ENCODE assay signal across 8 mouse cellular contexts in the genomic region with DNA sequence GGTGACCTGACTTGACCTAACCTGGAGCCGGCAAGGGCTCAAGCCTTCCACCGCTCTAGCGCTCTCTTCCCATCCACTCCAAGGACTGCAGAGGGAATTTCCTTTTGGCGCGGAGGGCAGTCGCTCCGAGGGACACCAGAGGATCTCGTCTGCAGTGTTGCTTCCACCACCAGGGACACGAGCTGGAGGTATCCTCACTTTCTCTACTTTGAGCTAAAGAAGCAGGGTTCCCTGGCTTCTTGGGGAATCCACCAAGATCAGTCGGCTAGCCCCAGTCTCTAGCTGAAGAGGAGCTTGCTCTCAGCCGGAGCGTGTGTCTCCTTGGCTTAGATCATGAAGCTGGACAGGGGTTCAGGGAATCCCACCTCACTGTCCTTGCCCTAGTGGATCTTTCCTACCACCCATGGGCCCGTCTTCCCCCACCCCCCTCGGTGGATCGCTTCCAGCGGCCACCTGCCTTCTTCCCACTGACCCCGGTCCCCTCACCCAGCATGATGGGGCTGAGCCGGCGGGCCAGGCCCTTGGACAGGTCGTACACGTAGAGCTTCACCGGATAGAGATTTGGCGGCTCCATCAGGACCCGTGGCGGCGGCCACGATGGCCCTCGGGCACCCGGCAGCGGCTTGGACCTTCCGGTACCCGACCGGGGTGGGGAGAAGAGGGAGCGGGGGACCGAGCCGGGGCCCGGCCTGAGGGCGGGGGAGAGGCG. TPM values are rescaled to one million over a fixed set of nuclear protein-coding genes. Genes with fewer than 3 reads are reported as not detected.
A peak's percentile ranks its signal among the peaks of the same experiment; 100 is the strongest.
DNase-seq lines count a peak whose midpoint lies in the region; ATAC-seq lines count a peak whose summit lies in the region.

No protein-coding gene starts in this region.

- no peaks in the 10 kb centered on the region for H3K9me3 ChIP-seq in kidney, embryonic 14.5 days (ENCODE audit: control insufficient read depth, low read length)
- H3K9me3 ChIP-seq in liver, embryonic 15.5 days (replicated peaks): no peaks in the 10 kb centered on the region
- no peaks in the 10 kb centered on the region for H3K9me3 ChIP-seq in neural tube, embryonic 11.5 days (ENCODE audit: control insufficient read depth, low read length)

- H3K27ac ChIP-seq in kidney, embryonic 14.5 days (ENCODE audit: low read depth, low read length): peak overlapping the region; percentile 74; the same call in 1 of the 2 replicates
- peak overlapping the region; percentile 86 for H3K27ac ChIP-seq in liver, embryonic 15.5 days (replicated peaks)
- peak overlapping the region; percentile 51 for H3K27ac ChIP-seq in neural tube, embryonic 11.5 days (ENCODE audit: low read depth, low read length)

- H3K27me3 ChIP-seq in kidney, embryonic 14.5 days (ENCODE audit: control insufficient read depth, insufficient read depth, low read length): no peaks in the 10 kb centered on the region
- H3K27me3 ChIP-seq in liver, embryonic 15.5 days: no peaks in the 10 kb centered on the region
- no peaks in the 10 kb centered on the region for H3K27me3 ChIP-seq in neural tube, embryonic 11.5 days (ENCODE audit: control insufficient read depth, insufficient read depth, low read length)

- peaks cover 10% of the 10 kb centered on the region; the same call in 1 of the 2 replicates for H3K4me1 ChIP-seq in kidney, embryonic 14.5 days (ENCODE audit: control insufficient read depth, insufficient read depth, low read length)
- peaks cover 59% of the 10 kb centered on the region for H3K4me1 ChIP-seq in liver, embryonic 15.5 days (replicated peaks)
- H3K4me1 ChIP-seq in neural tube, embryonic 11.5 days (ENCODE audit: control insufficient read depth, insufficient read depth, low read length): peaks cover 6% of the 10 kb centered on the region

- H3K4me3 ChIP-seq in kidney, embryonic 14.5 days (ENCODE audit: low read length): peak overlapping the region; percentile 97
- H3K4me3 ChIP-seq in liver, embryonic 15.5 days (replicated peaks): peak overlapping the region; percentile 85
- peak overlapping the region; percentile 78 for H3K4me3 ChIP-seq in neural tube, embryonic 11.5 days (ENCODE audit: low read depth, low read length)

- DNase-seq in 3T3-L1 (ENCODE audit: low read depth, low spot score) (peak; percentile 68), MN1 (ENCODE audit: low spot score) (peak; percentile 84)
- DNase-seq in cerebellum, postnatal 25 days: peak; percentile 61 to 63
- peak; percentile 9 for DNase-seq in heart, adult 8-10 months (ENCODE audit: low spot score)
- peak; percentile 41 for DNase-seq in neural tube, embryonic 11.5 days (ENCODE audit: low spot score)
- DNase-seq in thymus, postnatal 4 days: peak; percentile 49

- H3K9ac ChIP-seq in kidney, embryonic 14.5 days (ENCODE audit: low read depth, low read length): peak overlapping the region; percentile 85
- peak overlapping the region; percentile 93 for H3K9ac ChIP-seq in liver, embryonic 15.5 days
- peak overlapping the region; percentile 86 for H3K9ac ChIP-seq in neural tube, embryonic 11.5 days (ENCODE audit: low read length)

- peak overlapping the region; percentile 87 for H3K4me2 ChIP-seq in kidney, embryonic 14.5 days (replicated peaks; ENCODE audit: low read depth, low read length)
- H3K4me2 ChIP-seq in liver, embryonic 15.5 days: peak overlapping the region; percentile 91
- peak overlapping the region; percentile 66 for H3K4me2 ChIP-seq in neural tube, embryonic 11.5 days (ENCODE audit: low read depth)

- WGBS in kidney, embryonic 14.5 days: under 1% methylated on average over 39 of the region's 39 CpGs
- under 1% methylated on average over 39 of the region's 39 CpGs for WGBS in liver, embryonic 15.5 days (ENCODE audit: insufficient replicate concordance)
- WGBS in neural tube, embryonic 11.5 days: under 1% methylated on average over 39 of the region's 39 CpGs

- ATAC-seq in kidney, embryonic 14.5 days (ENCODE audit: low FRiP score, low TSS enrichment): peak; percentile 60
- ATAC-seq in liver, embryonic 15.5 days (ENCODE audit: insufficient read depth): peak; percentile 1; the same call in 1 of the 2 replicates
- ATAC-seq in neural tube, embryonic 11.5 days (ENCODE audit: insufficient read depth, low FRiP score, low TSS enrichment): peak; percentile 78

- peaks cover 4% of the 10 kb centered on the region; the same call in 1 of the 2 replicates for H3K36me3 ChIP-seq in kidney, embryonic 14.5 days (ENCODE audit: control insufficient read depth, insufficient read depth, low read length)
- H3K36me3 ChIP-seq in liver, embryonic 15.5 days (replicated peaks): peaks cover 17% of the 10 kb centered on the region
- H3K36me3 ChIP-seq in neural tube, embryonic 11.5 days (ENCODE audit: control insufficient read depth, insufficient read depth, low read length): no peaks in the 10 kb centered on the region

RNA-seq across cellular contexts. Expression of a gene that starts 18.1 kb away (rescaled TPM):
- 10 to 100 TPM; 19.5 to 33.9 (median 28.2) TPM for total RNA-seq in heart, adult 8-10 months (2022)
- polyA plus RNA-seq in kidney, embryonic 14.5 days (2014; fragmentation: Nextera tagmentation; extraction: Ambion mirVana): 18.9 and 33.0 TPM in 2 replicates
- polyA plus RNA-seq in liver, embryonic 15.5 days (2015; fragmentation: Nextera tagmentation; extraction: Ambion mirVana): 10.3 and 11.8 TPM in 2 replicates
- polyA plus RNA-seq in neural tube, embryonic 11.5 days (2014; fragmentation: Nextera tagmentation; extraction: Ambion mirVana): 39.8 and 45.9 TPM in 2 replicates

RNA-seq across cellular contexts. Expression of a gene that starts 27.9 kb away (rescaled TPM):
- total RNA-seq in heart, adult 8-10 months (2022): 10 to 100 TPM; 20.9 to 28.1 (median 26.8) TPM
- 71.9 and 87.6 TPM in 2 replicates for polyA plus RNA-seq in kidney, embryonic 14.5 days (2014; fragmentation: Nextera tagmentation; extraction: Ambion mirVana)
- 50.2 and 51.8 TPM in 2 replicates for polyA plus RNA-seq in liver, embryonic 15.5 days (2015; fragmentation: Nextera tagmentation; extraction: Ambion mirVana)
- 73.2 and 73.8 TPM in 2 replicates for polyA plus RNA-seq in neural tube, embryonic 11.5 days (2014; fragmentation: Nextera tagmentation; extraction: Ambion mirVana)

RNA-seq across cellular contexts. Expression of a gene that starts 31.9 kb away (rescaled TPM):
- total RNA-seq in heart, adult 8-10 months (2022): 10 to 100 TPM; 43.0 to 55.5 (median 51.3) TPM
- polyA plus RNA-seq in kidney, embryonic 14.5 days (2014; fragmentation: Nextera tagmentation; extraction: Ambion mirVana): 342 and 399 TPM in 2 replicates
- polyA plus RNA-seq in liver, embryonic 15.5 days (2015; fragmentation: Nextera tagmentation; extraction: Ambion mirVana): 146 and 148 TPM in 2 replicates
- 283 and 301 TPM in 2 replicates for polyA plus RNA-seq in neural tube, embryonic 11.5 days (2014; fragmentation: Nextera tagmentation; extraction: Ambion mirVana)

RNA-seq across cellular contexts. Expression of a gene that starts 35.2 kb away (rescaled TPM):
- not detected for total RNA-seq in heart, adult 8-10 months (2022)
- not detected in 2 replicates for polyA plus RNA-seq in kidney, embryonic 14.5 days (2014; fragmentation: Nextera tagmentation; extraction: Ambion mirVana)
- not detected in 2 replicates for polyA plus RNA-seq in liver, embryonic 15.5 days (2015; fragmentation: Nextera tagmentation; extraction: Ambion mirVana)
- not detected in 2 replicates for polyA plus RNA-seq in neural tube, embryonic 11.5 days (2014; fragmentation: Nextera tagmentation; extraction: Ambion mirVana)

RNA-seq across cellular contexts. Expression of a gene that starts 43.4 kb away (rescaled TPM):
- not detected for total RNA-seq in heart, adult 8-10 months (2022)
- polyA plus RNA-seq in kidney, embryonic 14.5 days (2014; fragmentation: Nextera tagmentation; extraction: Ambion mirVana): not detected in 2 replicates
- polyA plus RNA-seq in liver, embryonic 15.5 days (2015; fragmentation: Nextera tagmentation; extraction: Ambion mirVana): not detected in 2 replicates
- polyA plus RNA-seq in neural tube, embryonic 11.5 days (2014; fragmentation: Nextera tagmentation; extraction: Ambion mirVana): not detected in 2 replicates

Comparison
In these comparisons a context has a peak if more than half of its experiments do, and no peak if none do; other contexts are left out.
1. Peak in every context shown above with its lines: DNase-seq, ATAC-seq, H3K4me3 ChIP-seq and H3K27ac ChIP-seq.
2. DNase-seq: peak in every context shown above with its lines; median percentile 84 in MN1; 68 in 3T3-L1; 62 in cerebellum, postnatal 25 days; 49 in thymus, postnatal 4 days; 41 in neural tube, embryonic 11.5 days; 9 in heart, adult 8-10 months.
3. ATAC-seq: peak in every context shown above with its lines; median percentile 78 in neural tube, embryonic 11.5 days; 60 in kidney, embryonic 14.5 days; 1 in liver, embryonic 15.5 days.